Mouse (Mus musculus) heart, embryonic 12.5 days (tissue): ENCODE data around the gene Nfib. TPM values are rescaled to one million over a fixed set of nuclear protein-coding genes. Genes with fewer than 3 reads are reported as not detected.

Experiments used
- ATAC-seq: fragments of 200-750 bp; cut with Nextera tagmentation; 2 replicates; pipeline ENCODE4 v1.8.0; 2017; ENCODE audit warnings: moderate TSS enrichment, moderate library complexity; ENCODE audit not compliant: insufficient number of reproducible peaks, low FRiP score
- H3K27ac ChIP-seq: fragments of 300-500 bp; sonication (generic); 2 replicates; pipeline ENCODE4 v1.5.1; 2016; ENCODE audit warnings: mild to moderate bottlenecking, moderate library complexity; ENCODE audit not compliant: poor library complexity, severe bottlenecking
- H3K27me3 ChIP-seq: fragments of 300-500 bp; sonication (generic); replicated peaks from 2 replicates; pipeline ENCODE4 v1.6.1; 2016; ENCODE audit warnings: mild to moderate bottlenecking, moderate library complexity
- H3K36me3 ChIP-seq: fragments of 300-500 bp; sonication (generic); 2 replicates; pipeline ENCODE4 v1.6.1; 2016; ENCODE audit warnings: mild to moderate bottlenecking, moderate library complexity
- H3K4me1 ChIP-seq: fragments of 300-500 bp; sonication (generic); replicated peaks from 2 replicates; pipeline ENCODE4 v1.6.1; 2016; ENCODE audit warnings: mild to moderate bottlenecking
- H3K4me2 ChIP-seq: fragments of 300-500 bp; sonication (generic); 2 replicates; pipeline ENCODE4 v1.6.1; 2016; ENCODE audit warnings: mild to moderate bottlenecking, moderate library complexity
- H3K4me3 ChIP-seq: fragments of 300-500 bp; sonication (generic); 2 replicates; pipeline ENCODE4 v1.5.1; 2016; ENCODE audit warnings: mild to moderate bottlenecking
- H3K9ac ChIP-seq: fragments of 300-500 bp; sonication (generic); 2 replicates; pipeline ENCODE4 v1.6.1; 2016; ENCODE audit warnings: mild to moderate bottlenecking, moderate library complexity
- H3K9me3 ChIP-seq: fragments of 300-500 bp; sonication (generic); replicated peaks from 2 replicates; pipeline ENCODE4 v1.6.1; 2016; ENCODE audit warnings: mild to moderate bottlenecking, moderate library complexity
- WGBS: fragments of 180-500 bp; shearing (Covaris S2); methylation state at CpG from one replicate; pipeline ENCODE4 v1.1.7; 2016; 5-methylcytosine and 5-hydroxymethylcytosine counted together
- polyA plus RNA-seq: library from polyadenylated mRNA; unstranded; fragments of >200 nt; fragmentation: Nextera tagmentation; extraction: Ambion mirVana; gene quantifications from 2 replicates; pipeline ENCODE4 v1.2.1, GENCODE M21; 2016

Gene Nfib
- polyA plus RNA-seq, 1 experiment from 2014 or later, result 57.5 TPM

DNA sequence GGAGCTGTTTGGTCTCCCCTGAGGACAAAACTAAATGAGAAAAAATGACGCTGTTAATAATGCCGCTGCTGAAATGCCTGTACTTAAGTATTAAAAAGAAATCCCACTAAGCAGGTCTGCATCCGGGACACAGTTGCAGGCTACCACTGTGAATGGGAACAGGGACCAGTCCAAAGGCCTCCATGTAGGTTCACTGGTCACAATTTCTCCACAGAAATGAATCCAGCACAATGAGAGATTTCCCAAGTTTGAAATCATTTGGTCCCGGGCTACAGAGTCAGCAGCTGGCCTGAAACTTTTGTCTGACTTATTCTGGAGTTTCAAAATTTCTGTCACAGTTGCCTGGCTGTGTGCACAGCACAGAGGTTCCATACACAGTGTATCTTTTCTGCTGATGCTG is 195.8 kb downstream of the Nfib start:
- Histone ChIP-seq H3K4me2 (peak overlapping the region; percentile 95), H3K4me3 (peak overlapping the region; percentile 23; the same call in 1 of the 2 replicates), H3K4me1 (peaks cover 41% of the 10 kb centered on the region), H3K9me3 (no peaks in the 10 kb centered on the region), H3K27ac (peak overlapping the region; percentile 99), H3K9ac (peak overlapping the region; percentile 58), H3K36me3 (no peaks in the 10 kb centered on the region), H3K27me3 (no peaks in the 10 kb centered on the region)
- WGBS, result 35% methylated on average over 4 of the region's 4 CpGs
- no peak for ATAC-seq

DNA sequence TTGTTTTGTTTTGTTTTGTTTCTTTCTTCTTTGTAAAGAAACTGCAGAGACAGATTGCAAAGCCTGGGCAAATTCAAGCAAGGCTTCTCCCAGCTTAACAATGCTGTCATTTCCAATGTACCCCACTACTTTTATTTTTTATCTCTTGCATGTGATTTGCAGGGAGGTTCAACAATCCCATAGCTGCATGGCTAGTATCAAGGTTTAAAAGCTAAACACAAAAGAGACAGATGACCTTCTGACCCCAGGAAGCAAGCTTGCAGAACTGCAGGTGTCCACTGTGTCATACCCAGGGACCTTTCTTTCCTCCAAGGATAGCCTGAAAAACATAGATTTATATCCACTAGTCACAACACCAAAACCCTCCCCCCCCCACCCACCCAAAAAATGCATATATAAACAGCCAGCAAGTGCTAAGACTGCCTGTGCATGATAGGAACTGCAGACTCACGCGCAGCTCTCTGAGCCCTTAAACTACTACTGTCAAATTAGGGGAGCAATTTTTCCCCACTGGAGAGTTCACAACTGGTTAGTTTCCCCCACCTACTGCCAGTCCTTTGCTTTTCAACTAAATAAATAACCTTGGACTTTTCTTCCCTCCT is 196.3 kb downstream of the Nfib start:
- Histone ChIP-seq H3K4me2 (peak overlapping the region; percentile 95), H3K4me1 (peaks cover 36% of the 10 kb centered on the region), H3K36me3 (no peaks in the 10 kb centered on the region), H3K27ac (peak overlapping the region; percentile 99), H3K9me3 (no peaks in the 10 kb centered on the region), H3K9ac (peak overlapping the region; percentile 58), H3K4me3 (peak overlapping the region; percentile 23), H3K27me3 (no peaks in the 10 kb centered on the region)
- 36% methylated on average over 2 of the region's 2 CpGs for WGBS
- no peak for ATAC-seq

DNA sequence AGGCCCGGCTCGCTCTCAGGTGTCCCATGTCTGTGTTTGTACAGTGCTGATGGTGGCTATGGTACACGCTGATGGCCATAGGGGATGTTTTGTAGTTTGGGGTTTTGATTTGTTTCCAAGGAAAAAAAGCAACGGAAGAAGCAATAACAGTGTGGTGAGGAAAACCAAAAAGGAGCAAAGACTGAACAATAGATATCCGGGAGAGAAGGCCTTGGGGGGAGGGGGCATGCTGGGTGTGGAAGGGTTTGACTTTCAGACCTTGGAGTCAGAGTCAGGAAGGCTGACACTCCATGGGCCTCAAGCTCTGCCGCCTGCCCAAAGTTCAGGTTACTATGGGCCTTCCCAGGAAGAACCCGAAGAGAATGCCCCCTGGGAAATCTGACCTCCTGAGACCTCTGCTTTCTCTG is 197.3 kb downstream of the Nfib start:
- Histone ChIP-seq H3K36me3 (no peaks in the 10 kb centered on the region), H3K27ac (peak overlapping the region; percentile 99), H3K4me2 (peak overlapping the region; percentile 95), H3K27me3 (no peaks in the 10 kb centered on the region), H3K4me3 (peak overlapping the region; percentile 99), H3K4me1 (peaks cover 34% of the 10 kb centered on the region), H3K9me3 (no peaks in the 10 kb centered on the region), H3K9ac (peak overlapping the region; percentile 100)
- 10% methylated on average over 7 of the region's 7 CpGs for WGBS
- no peak for ATAC-seq

DNA sequence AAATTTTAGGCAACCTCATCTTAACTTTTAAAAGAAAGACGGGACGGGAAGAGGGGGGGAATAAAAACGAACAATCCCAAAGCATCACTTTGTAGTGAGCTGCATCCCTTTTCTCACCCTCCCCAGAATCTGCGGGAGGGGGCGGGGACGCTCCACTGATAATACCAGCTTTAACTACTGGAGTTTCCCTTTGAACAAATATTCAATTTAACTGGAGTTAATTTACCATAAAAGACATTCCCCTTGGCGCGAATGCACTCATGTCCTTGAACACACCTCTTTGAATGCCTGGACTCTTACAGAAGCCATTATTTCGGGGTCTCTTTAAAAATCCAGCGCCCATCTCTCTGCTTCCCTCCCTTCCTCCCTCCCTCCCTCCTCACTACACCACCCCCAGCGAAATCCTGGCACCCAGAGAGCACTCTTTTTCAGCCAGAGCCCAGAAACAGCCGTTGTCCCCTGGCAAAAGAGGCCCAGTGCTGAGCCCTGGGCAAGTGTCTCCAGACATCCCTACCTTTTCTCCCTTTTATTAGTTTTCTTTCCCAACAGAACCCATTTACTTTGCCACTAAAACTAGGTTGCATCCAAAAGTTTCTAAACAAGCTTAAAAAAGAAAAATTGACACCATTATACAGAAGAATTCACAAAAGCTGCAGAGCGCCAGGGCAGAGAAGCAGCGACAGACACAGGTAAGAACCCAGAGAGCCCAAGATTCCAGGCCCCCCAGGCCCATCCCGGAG is 197.8 kb downstream of the Nfib start:
- ATAC-seq, result no peak
- peak overlapping the region; percentile 100 for H3K9ac ChIP-seq
- 4% methylated on average over 15 of the region's 15 CpGs for WGBS
- no peaks in the 10 kb centered on the region for H3K9me3 ChIP-seq
- H3K4me2 ChIP-seq, result peak overlapping the region; percentile 95
- peak overlapping the region; percentile 99 for H3K4me3 ChIP-seq
- H3K27me3 ChIP-seq, result no peaks in the 10 kb centered on the region
- H3K36me3 ChIP-seq, result no peaks in the 10 kb centered on the region
- H3K27ac ChIP-seq, result peak overlapping the region; percentile 99
- peaks cover 34% of the 10 kb centered on the region for H3K4me1 ChIP-seq

DNA sequence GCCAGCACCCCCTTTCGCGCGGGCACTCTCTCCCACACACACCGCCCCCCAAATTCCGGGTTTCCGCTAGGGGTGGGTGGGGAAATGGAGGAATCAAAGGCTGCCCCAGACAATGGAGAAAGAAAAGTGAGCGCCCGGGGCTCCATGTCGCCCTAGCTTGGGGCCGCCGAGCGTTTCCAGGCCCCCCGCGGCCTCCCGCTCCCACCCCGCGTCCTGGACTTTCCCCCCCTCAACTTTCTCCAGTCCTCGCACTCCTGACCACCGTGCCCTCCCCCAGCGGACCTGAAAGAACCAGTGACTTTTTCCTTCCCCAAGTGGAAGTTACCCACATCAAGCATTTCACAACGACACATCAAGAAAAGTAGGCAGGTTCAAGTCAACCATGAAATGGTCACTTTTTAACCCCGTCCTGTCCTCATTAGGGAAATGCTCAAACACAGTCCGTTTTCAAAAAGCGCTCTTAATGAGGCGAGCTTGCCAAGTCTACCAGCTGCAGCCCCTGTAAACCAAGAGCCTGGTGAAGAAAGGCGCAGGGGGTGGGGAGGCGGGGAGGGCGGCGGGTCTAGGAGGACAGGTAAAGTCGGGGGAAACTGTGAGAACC is 198.7 kb downstream of the Nfib start:
- WGBS, result under 1% methylated on average over 29 of the region's 30 CpGs
- H3K36me3 ChIP-seq, result no peaks in the 10 kb centered on the region
- peak; percentile 56 for ATAC-seq

DNA sequence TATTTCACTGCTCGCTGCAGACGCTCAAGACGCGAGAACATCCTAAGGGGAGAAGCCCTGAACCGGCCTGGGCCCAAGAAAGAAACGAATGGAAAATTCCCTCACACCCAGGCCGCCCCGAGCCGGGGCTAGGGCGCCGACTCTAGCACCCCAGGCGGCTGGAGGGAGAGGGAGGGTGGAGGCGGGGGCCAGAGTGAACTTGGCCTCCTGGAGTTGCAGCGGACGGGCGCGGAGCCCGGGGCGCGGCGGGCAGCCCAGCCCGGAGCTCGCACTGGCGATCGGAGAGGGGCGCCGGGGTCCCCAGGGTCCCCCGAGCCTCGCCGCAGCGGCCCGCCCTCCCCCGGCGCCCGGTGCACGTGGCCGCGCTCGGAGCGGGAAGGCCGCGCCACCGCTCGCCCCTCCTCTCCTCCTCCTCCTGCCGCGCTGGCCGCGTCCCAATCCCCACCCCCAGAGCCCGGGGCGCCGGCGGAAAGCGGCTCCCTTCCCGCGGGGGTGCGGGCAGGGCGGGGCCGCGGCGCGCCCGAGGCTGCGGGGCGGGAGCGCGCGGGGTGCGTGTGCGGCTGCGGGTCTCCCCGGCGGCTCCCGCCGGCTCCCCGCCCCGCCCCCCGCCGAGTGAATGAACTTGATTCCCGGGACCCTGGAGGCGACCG is 199.3 kb downstream of the Nfib start:
- Histone ChIP-seq H3K9ac (peak overlapping the region; percentile 100), H3K27me3 (no peaks in the 10 kb centered on the region), H3K4me2 (peak overlapping the region; percentile 95), H3K27ac (peak overlapping the region; percentile 99), H3K4me3 (peak overlapping the region; percentile 99), H3K36me3 (no peaks in the 10 kb centered on the region), H3K9me3 (no peaks in the 10 kb centered on the region), H3K4me1 (peaks cover 30% of the 10 kb centered on the region)
- peak; percentile 87 for ATAC-seq
- WGBS, result under 1% methylated on average over 67 of the region's 81 CpGs

More for the DNA sequence above, 198.7 kb downstream of the Nfib start:
- no peaks in the 10 kb centered on the region for H3K9me3 ChIP-seq
- no peaks in the 10 kb centered on the region for H3K27me3 ChIP-seq
- H3K9ac ChIP-seq, result peak overlapping the region; percentile 100
- peak overlapping the region; percentile 99 for H3K27ac ChIP-seq
- H3K4me2 ChIP-seq, result peak overlapping the region; percentile 95
- H3K4me1 ChIP-seq, result peaks cover 30% of the 10 kb centered on the region
- H3K4me3 ChIP-seq, result peak overlapping the region; percentile 99

DNA sequence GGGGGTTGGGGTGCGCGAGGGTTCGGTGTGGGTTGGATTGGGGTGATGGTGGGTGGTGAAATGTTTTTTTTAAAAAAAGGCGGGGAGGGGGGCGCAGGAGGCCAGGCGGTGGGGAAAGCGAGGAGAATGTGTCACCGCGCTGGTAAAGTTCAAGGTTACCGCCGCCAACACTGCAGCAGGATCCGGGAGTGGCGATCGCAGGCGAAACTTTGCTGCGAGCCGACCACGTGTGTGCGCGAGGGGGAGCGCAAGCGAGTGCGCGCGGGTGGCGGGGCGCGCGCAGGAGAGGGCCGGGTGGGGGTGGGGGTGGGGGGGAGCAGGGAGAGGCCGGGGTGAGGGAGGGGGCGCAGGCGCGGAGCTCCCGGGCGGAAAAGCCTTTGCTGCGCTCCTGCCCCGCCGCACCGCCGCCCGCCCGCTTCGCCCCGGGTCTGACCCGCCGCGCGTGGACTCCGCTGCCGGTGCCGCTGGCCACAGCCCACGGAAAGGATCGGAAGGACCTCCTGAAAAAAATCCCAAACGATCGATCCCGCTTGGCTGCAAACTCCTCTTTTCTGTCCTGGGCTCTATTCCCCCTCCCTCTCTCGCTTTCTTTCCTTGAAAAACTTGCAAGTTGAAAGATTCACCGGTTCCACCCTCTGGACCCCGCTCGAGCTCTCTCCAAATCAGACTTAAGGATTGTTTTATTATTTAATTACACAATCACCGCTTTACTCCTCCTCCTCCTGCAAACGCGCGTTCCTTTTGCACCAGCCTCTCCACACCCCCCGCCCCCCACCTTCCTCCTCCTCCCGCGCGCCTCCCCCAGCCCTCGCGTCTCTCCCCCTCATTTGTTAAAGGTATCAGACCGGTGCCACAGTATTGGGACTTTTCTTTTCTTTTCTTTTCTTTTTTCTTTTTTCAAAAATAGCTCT is 200.2 kb downstream of the Nfib start:
- H3K27ac ChIP-seq, result peak overlapping the region; percentile 99
- peak overlapping the region; percentile 95 for H3K4me2 ChIP-seq
- under 1% methylated on average over 53 of the region's 72 CpGs for WGBS
- peak overlapping the region; percentile 99 for H3K4me3 ChIP-seq
- H3K9me3 ChIP-seq, result no peaks in the 10 kb centered on the region
- peak overlapping the region; percentile 100 for H3K9ac ChIP-seq
- no peaks in the 10 kb centered on the region for H3K36me3 ChIP-seq
- H3K4me1 ChIP-seq, result peaks cover 29% of the 10 kb centered on the region
- peak; percentile 67 for ATAC-seq
- no peaks in the 10 kb centered on the region for H3K27me3 ChIP-seq

DNA sequence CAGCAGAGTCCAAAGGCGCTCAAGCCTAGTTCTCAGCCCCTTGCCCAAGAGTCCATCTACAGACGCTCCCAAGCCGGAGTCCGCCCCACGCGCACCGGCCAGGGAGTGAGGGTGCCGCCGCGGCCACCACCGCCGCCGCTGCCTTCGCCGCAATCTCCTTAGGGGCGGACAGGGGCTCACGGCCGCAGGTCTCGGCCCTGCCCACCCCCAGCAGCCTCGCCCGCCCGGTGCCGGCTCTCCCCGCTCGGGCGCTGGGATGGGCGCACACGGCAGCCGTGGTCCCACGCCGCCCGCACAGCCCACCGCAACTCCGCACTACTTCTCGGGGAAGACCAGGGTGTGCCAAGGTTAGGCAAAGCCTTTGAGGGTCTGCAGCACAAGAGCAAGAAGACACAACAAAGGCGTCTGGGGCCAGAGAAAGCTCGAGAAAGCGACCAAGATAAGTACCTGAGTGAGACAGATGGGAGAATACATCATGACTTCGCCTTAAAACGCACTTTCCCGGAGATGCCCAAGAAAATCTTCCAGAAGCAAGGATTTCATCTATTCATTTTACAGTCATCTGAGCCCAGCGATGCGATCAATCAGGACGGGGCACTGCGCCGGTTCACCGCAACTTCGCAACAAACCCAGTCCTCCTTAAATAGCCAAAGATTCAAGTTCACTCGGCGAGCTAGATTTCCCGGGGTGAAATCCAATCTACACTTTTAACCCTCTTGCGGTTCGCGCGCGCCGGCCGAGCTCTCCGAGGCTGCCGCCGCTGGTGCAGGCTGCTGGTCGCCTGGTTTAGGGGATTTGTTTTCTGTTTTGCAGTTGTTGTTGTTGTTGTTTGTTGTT is 201.0 kb downstream of the Nfib start:
- Histone ChIP-seq H3K9ac (peak overlapping the region; percentile 100), H3K9me3 (no peaks in the 10 kb centered on the region), H3K36me3 (no peaks in the 10 kb centered on the region), H3K27ac (peak overlapping the region; percentile 99), H3K4me1 (peaks cover 31% of the 10 kb centered on the region), H3K4me2 (peak overlapping the region; percentile 95), H3K4me3 (peak overlapping the region; percentile 99), H3K27me3 (no peaks in the 10 kb centered on the region)
- no peak for ATAC-seq
- under 1% methylated on average over 62 of the region's 62 CpGs for WGBS

DNA sequence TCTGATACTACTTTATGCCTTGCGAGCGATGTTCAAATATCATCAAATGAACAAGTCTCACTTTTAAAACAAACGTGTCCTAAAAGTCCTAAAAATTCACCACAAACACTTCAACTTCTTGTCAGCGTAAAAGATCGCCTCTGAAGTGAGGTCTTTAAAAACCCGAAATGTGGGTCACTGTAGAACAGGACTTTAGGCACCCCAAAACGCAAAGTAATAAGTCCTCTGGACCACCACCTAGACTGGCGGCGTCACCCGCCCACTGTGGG is 201.6 kb downstream of the Nfib start:
- WGBS, result 1% methylated on average over 10 of the region's 10 CpGs
- Histone ChIP-seq H3K27me3 (no peaks in the 10 kb centered on the region), H3K9me3 (no peaks in the 10 kb centered on the region), H3K27ac (peak overlapping the region; percentile 99), H3K4me1 (peaks cover 31% of the 10 kb centered on the region), H3K9ac (peak overlapping the region; percentile 100), H3K4me2 (peak overlapping the region; percentile 95), H3K36me3 (no peaks in the 10 kb centered on the region), H3K4me3 (peak overlapping the region; percentile 99)
- no peak for ATAC-seq
